Mouse (Mus musculus): Measurements from ENCODE around the gene Ncam1. TPM values are rescaled to one million over a fixed set of nuclear protein-coding genes. Genes with fewer than 3 reads are reported as not detected.

Ncam1 gene
- polyA plus RNA-seq, 1 experiment from 2014 or later, result 28.2 TPM

DNA sequence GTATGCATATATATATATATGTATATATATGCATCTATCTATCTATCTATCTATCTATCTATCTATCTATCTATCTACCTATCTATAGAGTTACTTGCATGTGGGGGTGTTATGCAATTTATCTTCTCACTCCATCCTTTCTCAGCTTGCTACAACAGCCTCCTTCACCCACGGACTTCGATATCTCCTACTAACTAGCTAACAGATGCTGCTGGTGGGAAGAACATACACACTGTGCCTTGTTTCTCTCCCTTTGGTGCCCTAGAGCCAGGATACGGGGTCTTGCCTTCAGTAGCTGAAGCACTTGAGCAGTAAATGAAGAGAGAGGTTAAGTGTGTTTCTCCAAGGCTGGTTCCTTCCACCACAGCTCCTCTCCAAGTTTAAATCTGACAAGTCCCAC, 289.6 kb downstream of the Ncam1 start:
- Histone ChIP-seq H3K36me3 (no peaks in the 10 kb centered on the region), H3K27ac (no peak overlapping the region), H3K9me3 (no peaks in the 10 kb centered on the region), H3K9ac (no peak overlapping the region), H3K27me3 (no peaks in the 10 kb centered on the region), H3K4me3 (no peak overlapping the region), H3K4me1 (no peaks in the 10 kb centered on the region), H3K4me2 (no peak overlapping the region)
- ATAC-seq (ENCODE audit: borderline replicate concordance, extremely low read depth, low FRiP score, low TSS enrichment), result no peak
- 85% methylated on average over 3 of the region's 3 CpGs for WGBS

DNA sequence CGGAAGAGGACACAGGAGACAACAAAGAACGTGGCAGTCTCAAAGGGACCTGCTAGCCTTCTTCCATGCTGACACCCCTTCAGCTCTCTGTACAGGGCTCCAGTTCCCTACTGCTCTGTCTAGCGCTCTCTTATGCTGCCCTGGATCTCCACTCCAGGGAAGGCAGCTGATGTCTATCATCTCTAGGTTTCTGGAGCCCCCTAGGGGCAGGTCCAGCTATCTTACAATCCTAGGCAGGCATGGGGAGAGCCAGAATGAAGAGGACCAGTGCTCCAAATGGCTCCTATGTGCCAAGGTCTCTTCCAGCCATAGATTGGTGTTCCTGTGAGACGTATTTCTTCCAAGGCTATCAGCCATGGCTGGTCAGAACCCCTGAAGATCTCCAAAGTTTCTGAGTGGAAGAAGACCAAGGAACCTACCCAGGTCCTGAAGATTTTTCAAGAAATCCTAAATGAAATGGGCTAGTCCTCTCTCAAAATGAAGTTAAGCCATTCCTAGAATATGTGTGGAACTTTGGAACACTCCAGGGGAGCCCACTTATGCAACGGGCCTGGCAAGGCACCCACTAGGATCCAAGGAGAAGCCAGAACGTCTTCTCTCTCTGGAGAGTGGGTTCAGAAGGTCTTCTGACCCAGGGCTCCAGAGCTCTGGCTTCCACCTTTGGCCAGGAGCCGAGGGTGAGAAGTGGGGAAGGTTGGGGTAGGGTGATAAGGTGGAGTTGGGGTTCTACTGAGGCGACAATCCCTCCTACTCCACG, 290.7 kb downstream of the Ncam1 start:
- no peak for ATAC-seq (ENCODE audit: borderline replicate concordance, extremely low read depth, low FRiP score, low TSS enrichment)
- no peak overlapping the region for H3K27ac ChIP-seq
- no peaks in the 10 kb centered on the region for H3K27me3 ChIP-seq
- whole genome bisulfite sequencing, result 82% methylated on average over 9 of the region's 9 CpGs
- H3K4me2 ChIP-seq, result no peak overlapping the region
- H3K4me1 ChIP-seq, result no peaks in the 10 kb centered on the region
- no peaks in the 10 kb centered on the region for H3K36me3 ChIP-seq
- H3K9ac ChIP-seq, result no peak overlapping the region
- H3K4me3 ChIP-seq, result no peak overlapping the region
- no peaks in the 10 kb centered on the region for H3K9me3 ChIP-seq

DNA sequence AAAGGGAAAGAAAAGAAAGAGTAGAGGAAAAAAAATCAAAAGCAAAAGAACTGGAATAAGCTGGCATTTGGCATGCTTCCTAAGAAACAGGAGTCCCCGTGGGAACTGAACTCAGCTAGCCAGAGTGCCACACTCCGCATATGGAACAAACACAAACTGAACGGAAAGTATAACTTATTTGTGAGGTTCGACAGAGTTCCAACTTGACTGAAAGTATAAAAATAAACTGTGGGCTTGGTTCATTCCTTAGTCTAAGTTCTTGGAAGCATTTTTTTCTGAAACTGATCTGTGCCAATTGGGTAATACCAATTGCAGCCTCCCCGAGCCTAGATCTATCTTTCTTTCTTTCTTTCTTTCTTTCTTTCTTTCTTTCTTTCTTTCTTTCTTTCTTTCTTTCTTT, 294.1 kb downstream of the Ncam1 start:
- H3K4me2 ChIP-seq, result no peak overlapping the region
- WGBS, result 63% methylated on average over 5 of the region's 5 CpGs

GRCm38 (mm10) chr9:49502245-49502644, 296.5 kb downstream of the Ncam1 start:
- H3K4me1 ChIP-seq, result no peaks in the 10 kb centered on the region
- no peaks in the 10 kb centered on the region for H3K36me3 ChIP-seq
- WGBS, result 87% methylated on average over 4 of the region's 4 CpGs
- no peak overlapping the region for H3K4me2 ChIP-seq
- H3K27me3 ChIP-seq, result no peaks in the 10 kb centered on the region
- no peak for ATAC-seq (ENCODE audit: borderline replicate concordance, extremely low read depth, low FRiP score, low TSS enrichment)
- no peak overlapping the region for H3K27ac ChIP-seq
- no peak overlapping the region for H3K9ac ChIP-seq
- no peaks in the 10 kb centered on the region for H3K9me3 ChIP-seq
- no peak overlapping the region for H3K4me3 ChIP-seq

More for the DNA sequence above, 294.1 kb downstream of the Ncam1 start:
- H3K27me3 ChIP-seq, result no peaks in the 10 kb centered on the region
- ATAC-seq (ENCODE audit: borderline replicate concordance, extremely low read depth, low FRiP score, low TSS enrichment), result no peak
- H3K36me3 ChIP-seq, result no peaks in the 10 kb centered on the region
- H3K9me3 ChIP-seq, result no peaks in the 10 kb centered on the region
- H3K4me1 ChIP-seq, result no peaks in the 10 kb centered on the region
- no peak overlapping the region for H3K27ac ChIP-seq
- H3K9ac ChIP-seq, result no peak overlapping the region
- no peak overlapping the region for H3K4me3 ChIP-seq

DNA sequence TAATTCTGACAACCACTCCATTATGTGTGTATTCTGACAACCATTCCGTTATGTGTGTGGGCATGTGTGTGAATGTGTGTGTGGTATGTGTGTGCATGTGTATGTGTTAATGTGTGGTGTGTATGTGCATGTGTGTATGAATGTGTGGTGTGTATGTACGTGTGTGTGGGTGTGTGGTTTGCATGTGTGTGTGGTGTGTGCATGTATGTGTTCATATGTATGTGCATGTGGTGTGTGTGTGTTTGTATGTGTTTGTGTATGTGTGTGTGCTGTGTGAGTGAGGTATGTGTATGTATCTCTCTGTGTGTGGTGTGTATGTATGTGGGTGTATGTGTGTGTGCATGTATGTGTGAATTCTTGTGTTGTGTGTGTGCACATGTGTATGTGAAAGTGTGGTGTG, 298.8 kb downstream of the Ncam1 start:
- H3K27ac ChIP-seq, result no peak overlapping the region
- 87% methylated on average over 2 of the region's 2 CpGs for WGBS
- H3K36me3 ChIP-seq, result no peaks in the 10 kb centered on the region
- no peaks in the 10 kb centered on the region for H3K27me3 ChIP-seq
- H3K4me2 ChIP-seq, result no peak overlapping the region
- H3K4me1 ChIP-seq, result no peaks in the 10 kb centered on the region
- no peak overlapping the region for H3K4me3 ChIP-seq
- no peak overlapping the region for H3K9ac ChIP-seq
- no peak for ATAC-seq (ENCODE audit: borderline replicate concordance, extremely low read depth, low FRiP score, low TSS enrichment)
- H3K9me3 ChIP-seq, result no peaks in the 10 kb centered on the region

- ATAC-seq (ENCODE audit: borderline replicate concordance, extremely low read depth, low FRiP score, low TSS enrichment), result peak; percentile 42; the same call in 1 of the 2 replicates
- Histone ChIP-seq H3K36me3 (no peaks in the 10 kb centered on the region), H3K4me3 (no peak overlapping the region), H3K4me1 (peaks cover 3% of the 10 kb centered on the region; the same call in 1 of the 2 replicates), H3K27me3 (no peaks in the 10 kb centered on the region; the same call in 1 of the 2 replicates), H3K27ac (no peak overlapping the region), H3K9me3 (no peaks in the 10 kb centered on the region), H3K9ac (no peak overlapping the region), H3K4me2 (no peak overlapping the region)
- 3% methylated on average over 4 of the region's 4 CpGs for WGBS
Observed at GRCm38 (mm10) chr9:49493979-49494649, 304.6 kb downstream of the Ncam1 start.

DNA sequence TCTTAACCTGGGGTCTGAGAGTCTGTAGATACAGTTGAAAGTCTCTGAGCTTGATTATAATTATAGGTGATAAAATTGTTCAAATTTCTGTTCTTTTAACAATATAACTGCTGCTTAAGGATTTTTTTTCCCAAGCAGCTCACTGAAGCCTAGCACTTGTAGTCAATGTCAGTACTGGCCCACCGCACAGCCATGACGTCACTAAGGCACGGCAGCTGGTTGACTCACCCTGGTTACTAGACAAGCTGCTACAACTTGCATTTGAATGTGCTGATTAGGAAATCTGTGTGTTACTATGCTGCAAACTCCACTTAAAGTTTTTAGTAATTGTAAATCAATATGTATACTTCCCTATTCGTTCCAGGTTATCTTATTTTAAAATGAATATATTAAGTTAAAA, 308.1 kb downstream of the Ncam1 start:
- no peaks in the 10 kb centered on the region for H3K9me3 ChIP-seq

GRCm38 (mm10) chr9:49488912-49489895, 309.5 kb downstream of the Ncam1 start:
- H3K9ac ChIP-seq, result no peak overlapping the region
- ATAC-seq (ENCODE audit: borderline replicate concordance, extremely low read depth, low FRiP score, low TSS enrichment), result peak; percentile 24; the same call in 1 of the 2 replicates
- 23% methylated on average over 16 of the region's 16 CpGs for WGBS
- no peaks in the 10 kb centered on the region for H3K36me3 ChIP-seq
- H3K27ac ChIP-seq, result no peak overlapping the region
- H3K9me3 ChIP-seq, result no peaks in the 10 kb centered on the region
- peak overlapping the region; percentile 44; the same call in 1 of the 2 replicates for H3K4me2 ChIP-seq
- H3K4me3 ChIP-seq, result no peak overlapping the region
- H3K4me1 ChIP-seq, result peaks cover 9% of the 10 kb centered on the region
- H3K27me3 ChIP-seq, result no peaks in the 10 kb centered on the region; the same call in 1 of the 2 replicates

More for the DNA sequence above, 308.1 kb downstream of the Ncam1 start:
- no peak overlapping the region for H3K4me3 ChIP-seq
- peaks cover 4% of the 10 kb centered on the region; the same call in 1 of the 2 replicates for H3K4me1 ChIP-seq
- WGBS, result 78% methylated on average over 4 of the region's 4 CpGs
- no peak overlapping the region for H3K9ac ChIP-seq
- H3K27ac ChIP-seq, result no peak overlapping the region
- no peak overlapping the region for H3K4me2 ChIP-seq
- no peak for ATAC-seq (ENCODE audit: borderline replicate concordance, extremely low read depth, low FRiP score, low TSS enrichment)
- H3K36me3 ChIP-seq, result no peaks in the 10 kb centered on the region
- H3K27me3 ChIP-seq, result no peaks in the 10 kb centered on the region; the same call in 1 of the 2 replicates

- Histone ChIP-seq H3K36me3 (no peaks in the 10 kb centered on the region), H3K9me3 (no peaks in the 10 kb centered on the region), H3K4me2 (no peak overlapping the region), H3K4me3 (no peak overlapping the region), H3K27me3 (no peaks in the 10 kb centered on the region; the same call in 1 of the 2 replicates), H3K27ac (no peak overlapping the region), H3K9ac (no peak overlapping the region), H3K4me1 (peaks cover 9% of the 10 kb centered on the region)
- WGBS, result 74% methylated on average over 7 of the region's 7 CpGs
- no peak for ATAC-seq (ENCODE audit: borderline replicate concordance, extremely low read depth, low FRiP score, low TSS enrichment)
Observed at GRCm38 (mm10) chr9:49488258-49488657, 310.5 kb downstream of the Ncam1 start.

DNA sequence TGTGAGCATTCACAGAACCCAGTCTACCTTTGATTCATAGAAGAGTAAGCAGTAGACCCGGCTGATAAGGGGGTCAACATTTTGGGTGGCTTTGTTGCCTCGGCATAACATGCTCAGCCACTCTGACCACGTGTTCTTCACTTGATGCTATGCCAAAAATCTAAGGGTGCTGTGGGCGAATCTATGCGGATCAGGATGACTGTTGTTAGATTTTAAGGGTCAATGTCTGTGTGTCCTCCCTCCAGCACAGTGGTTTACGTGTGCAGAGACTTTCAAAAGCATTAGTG, 311.1 kb downstream of the Ncam1 start:
- Histone ChIP-seq H3K27me3 (no peaks in the 10 kb centered on the region; the same call in 1 of the 2 replicates), H3K4me2 (no peak overlapping the region), H3K4me3 (no peak overlapping the region), H3K9ac (no peak overlapping the region), H3K9me3 (no peaks in the 10 kb centered on the region), H3K36me3 (no peaks in the 10 kb centered on the region), H3K27ac (no peak overlapping the region), H3K4me1 (peaks cover 9% of the 10 kb centered on the region)
- WGBS, result 72% methylated on average over 6 of the region's 6 CpGs
- ATAC-seq (ENCODE audit: borderline replicate concordance, extremely low read depth, low FRiP score, low TSS enrichment), result no peak

- no peak overlapping the region for H3K4me3 ChIP-seq
- ATAC-seq (ENCODE audit: borderline replicate concordance, extremely low read depth, low FRiP score, low TSS enrichment), result no peak
- no peaks in the 10 kb centered on the region for H3K9me3 ChIP-seq
- no peaks in the 10 kb centered on the region; the same call in 1 of the 2 replicates for H3K27me3 ChIP-seq
- peak overlapping the region; percentile 86; the same call in 1 of the 2 replicates for H3K4me2 ChIP-seq
- WGBS, result 68% methylated on average over 9 of the region's 9 CpGs
- H3K36me3 ChIP-seq, result no peaks in the 10 kb centered on the region
- H3K4me1 ChIP-seq, result peaks cover 9% of the 10 kb centered on the region
- no peak overlapping the region for H3K9ac ChIP-seq
- no peak overlapping the region for H3K27ac ChIP-seq
Observed at GRCm38 (mm10) chr9:49486805-49487656, 311.7 kb downstream of the Ncam1 start.

Measured in lung, embryonic 15.5 days (tissue).